Mouse (Mus musculus) CH12.LX (cell line): Measurements from ENCODE around the gene Rfc4. TPM values are rescaled to one million over a fixed set of nuclear protein-coding genes. Genes with fewer than 3 reads are reported as not detected.

Experiments
- DNase-seq: peaks from one replicate; pipeline ENCODE4 v3.0.0-alpha.2; 2013; ENCODE audit errors: extremely low read depth
- H3K27ac ChIP-seq: 2 replicates; pipeline ENCODE4 v1.5.1; 2012; ENCODE audit warnings: low read depth, mild to moderate bottlenecking, control low read depth, moderate library complexity; ENCODE audit not compliant: insufficient read depth
- H3K27me3 ChIP-seq: replicated peaks from 2 replicates; pipeline ENCODE3; 2012; ENCODE audit warnings: inconsistent platforms
- H3K36me3 ChIP-seq, 2 experiments: replicated peaks in 1 of 2; 2 replicates each; pipeline versions ENCODE3 to v1.6.1; 2012; ENCODE audit warnings: inconsistent platforms in 1 of 2, low read length in 1 of 2, mild to moderate bottlenecking in 1 of 2, mixed read lengths in 1 of 2, moderate library complexity in 1 of 2; ENCODE audit not compliant: control insufficient read depth in 1 of 2, insufficient read depth in 1 of 2
- H3K4me1 ChIP-seq, 2 experiments: 2 replicates each; pipeline ENCODE4 v1.6.1; 2012; ENCODE audit warnings: inconsistent platforms in 1 of 2, moderate library complexity in 1 of 2; ENCODE audit not compliant: insufficient read depth in 2 of 2, control insufficient read depth in 1 of 2
- H3K4me2 ChIP-seq: 2 replicates; pipeline ENCODE4 v1.6.1; 2012; ENCODE audit warnings: low read depth, mild to moderate bottlenecking, control low read depth; ENCODE audit not compliant: poor library complexity, insufficient read depth, severe bottlenecking
- H3K4me3 ChIP-seq, 3 experiments: fragments of 150-350 bp in 1 of 3; sonication (generic) in 1 of 3; replicated peaks in 1 of 3; 2 replicates each; pipeline versions ENCODE3 to v1.5.1; 2011 to 2012; ENCODE audit warnings: low read depth in 2 of 3, low read length in 2 of 3, mild to moderate bottlenecking in 2 of 3, moderate library complexity in 2 of 3, control low read depth in 1 of 3, improper control_type of control experiment in 1 of 3, inconsistent platforms in 1 of 3, mixed read lengths in 1 of 3; ENCODE audit not compliant: poor library complexity in 1 of 3
- H3K79me2 ChIP-seq: replicated peaks from 2 replicates; pipeline ENCODE4 v1.6.1; 2012; ENCODE audit warnings: mild to moderate bottlenecking, moderate library complexity; ENCODE audit not compliant: control insufficient read depth, poor library complexity, insufficient read depth, severe bottlenecking; ENCODE audit errors: extremely low read depth
- H3K9ac ChIP-seq: 2 replicates; pipeline ENCODE4 v1.6.1; 2012; ENCODE audit warnings: low read depth, mild to moderate bottlenecking, control low read depth, moderate library complexity; ENCODE audit not compliant: insufficient read depth
- H3K9me3 ChIP-seq: replicated peaks from 2 replicates; pipeline ENCODE3; 2012; ENCODE audit warnings: low read length, inconsistent platforms, mixed read lengths
- BHLHE40 ChIP-seq: IDR thresholded peaks from 2 replicates; pipeline ENCODE4 v1.6.1; 2011; ENCODE audit warnings: mild to moderate bottlenecking, low read depth, low read length, improper control_type of control experiment
- CHD1 ChIP-seq: IDR thresholded peaks from 2 replicates; pipeline ENCODE4 v1.6.1; 2012; ENCODE audit warnings: low read depth, low read length, improper control_type of control experiment, inconsistent platforms
- CHD2 ChIP-seq: IDR thresholded peaks from 2 replicates; pipeline ENCODE4 v1.6.1; 2011; ENCODE audit warnings: low read length, improper control_type of control experiment
- CTCF ChIP-seq, 2 experiments: IDR thresholded peaks in 1 of 2; conservative IDR thresholded peaks in 1 of 2; 2 replicates each; pipeline ENCODE4 v1.5.1; 2011 to 2012; ENCODE audit warnings: low read depth in 2 of 2, low read length in 2 of 2, improper control_type of control experiment in 1 of 2, inconsistent platforms in 1 of 2, mild to moderate bottlenecking in 1 of 2, moderate library complexity in 1 of 2
- E2F4 ChIP-seq: IDR thresholded peaks from 2 replicates; pipeline ENCODE4 v1.6.1; 2011; ENCODE audit warnings: low read depth, low read length, improper control_type of control experiment; ENCODE audit not compliant: insufficient replicate concordance
- ELF1 ChIP-seq: IDR thresholded peaks from 2 replicates; pipeline ENCODE4 v1.6.1; 2014; ENCODE audit warnings: low read depth, mild to moderate bottlenecking, inconsistent platforms, low read length, improper control_type of control experiment
- EP300 ChIP-seq: IDR thresholded peaks from 2 replicates; pipeline ENCODE4 v1.6.1; 2011; ENCODE audit warnings: low read length, improper control_type of control experiment
- ETS1 ChIP-seq: conservative IDR thresholded peaks from 2 replicates; pipeline ENCODE4 v1.6.1; 2012; ENCODE audit warnings: low read depth, mild to moderate bottlenecking, inconsistent platforms, low read length, improper control_type of control experiment, moderate library complexity
- GABPA ChIP-seq: IDR thresholded peaks from 2 replicates; pipeline ENCODE4 v1.6.1; 2012; ENCODE audit warnings: low read depth, low read length, improper control_type of control experiment, inconsistent platforms; ENCODE audit not compliant: insufficient replicate concordance
- HCFC1 ChIP-seq: IDR thresholded peaks from 2 replicates; pipeline ENCODE4 v1.6.1; 2012; ENCODE audit warnings: low read depth, mild to moderate bottlenecking, inconsistent platforms, low read length, improper control_type of control experiment
- IRF4 ChIP-seq: IDR thresholded peaks from 2 replicates; pipeline ENCODE4 v1.6.1; 2014; ENCODE audit warnings: low read depth, mild to moderate bottlenecking, inconsistent platforms, low read length, improper control_type of control experiment
- JUN ChIP-seq: IDR thresholded peaks from 2 replicates; pipeline ENCODE4 v1.6.1; 2011; ENCODE audit warnings: low read depth, mild to moderate bottlenecking, low read length, improper control_type of control experiment, moderate library complexity; ENCODE audit not compliant: insufficient read depth
- JUND ChIP-seq: conservative IDR thresholded peaks from 2 replicates; pipeline ENCODE4 v1.6.1; 2011; ENCODE audit warnings: low read depth, low read length, improper control_type of control experiment
- KAT2A ChIP-seq: IDR thresholded peaks from 2 replicates; pipeline ENCODE4 v1.6.1; 2012; ENCODE audit warnings: low read length, improper control_type of control experiment, inconsistent platforms; ENCODE audit not compliant: insufficient replicate concordance
- MAFK ChIP-seq: IDR thresholded peaks from 2 replicates; pipeline ENCODE4 v1.6.1; 2011; ENCODE audit warnings: low read length, improper control_type of control experiment; ENCODE audit not compliant: insufficient replicate concordance
- MAX ChIP-seq: IDR thresholded peaks from 2 replicates; pipeline ENCODE4 v1.6.1; 2011; ENCODE audit warnings: low read length, improper control_type of control experiment
- MAZ ChIP-seq: IDR thresholded peaks from 2 replicates; pipeline ENCODE4 v1.6.1; 2012; ENCODE audit warnings: low read depth, mild to moderate bottlenecking, inconsistent platforms, low read length, improper control_type of control experiment, moderate library complexity
- MEF2A ChIP-seq: IDR thresholded peaks from 2 replicates; pipeline ENCODE4 v1.6.1; 2014; ENCODE audit warnings: low read depth, mild to moderate bottlenecking, inconsistent platforms, low read length, improper control_type of control experiment, borderline replicate concordance
- MXI1 ChIP-seq: IDR thresholded peaks from 2 replicates; pipeline ENCODE4 v1.6.1; 2011; ENCODE audit warnings: mild to moderate bottlenecking, low read depth, low read length, improper control_type of control experiment
- MYC ChIP-seq: IDR thresholded peaks from 2 replicates; pipeline ENCODE4 v1.6.1; 2011; ENCODE audit warnings: low read depth, mild to moderate bottlenecking, improper control_type of control experiment, low read length
- NELFE ChIP-seq: IDR thresholded peaks from 2 replicates; pipeline ENCODE4 v1.6.1; 2011; ENCODE audit warnings: low read depth, low read length, improper control_type of control experiment
- NRF1 ChIP-seq: IDR thresholded peaks from 2 replicates; pipeline ENCODE4 v1.6.1; 2014; ENCODE audit warnings: low read depth, mild to moderate bottlenecking, inconsistent platforms, low read length, improper control_type of control experiment, moderate library complexity
- PAX5 ChIP-seq: IDR thresholded peaks from 2 replicates; pipeline ENCODE4 v1.6.1; 2012; ENCODE audit warnings: low read length, inconsistent platforms, mixed read lengths
- POLR2A ChIP-seq: IDR thresholded peaks from 2 replicates; pipeline ENCODE4 v1.6.1; 2011; ENCODE audit warnings: low read depth, mild to moderate bottlenecking, improper control_type of control experiment, low read length
- POLR2AphosphoS2 ChIP-seq: IDR thresholded peaks from 2 replicates; pipeline ENCODE4 v1.6.1; 2011; ENCODE audit warnings: low read depth, low read length, improper control_type of control experiment
- RAD21 ChIP-seq: IDR thresholded peaks from 2 replicates; pipeline ENCODE4 v1.6.1; 2011; ENCODE audit warnings: low read depth, mild to moderate bottlenecking, low read length, improper control_type of control experiment, moderate library complexity
- RCOR1 ChIP-seq: conservative IDR thresholded peaks from 2 replicates; pipeline ENCODE4 v1.6.1; 2012; ENCODE audit warnings: low read depth, mild to moderate bottlenecking, inconsistent platforms, low read length, improper control_type of control experiment
- SIN3A ChIP-seq: IDR thresholded peaks from 2 replicates; pipeline ENCODE4 v1.6.1; 2012; ENCODE audit warnings: low read length, improper control_type of control experiment, inconsistent platforms
- SMC3 ChIP-seq: IDR thresholded peaks from 2 replicates; pipeline ENCODE4 v1.6.1; 2011; ENCODE audit warnings: low read depth, low read length, improper control_type of control experiment
- TBP ChIP-seq: conservative IDR thresholded peaks from 2 replicates; pipeline ENCODE4 v1.6.1; 2011; ENCODE audit warnings: low read depth, low read length, improper control_type of control experiment
- TCF12 ChIP-seq: IDR thresholded peaks from 2 replicates; pipeline ENCODE4 v1.6.1; 2014; ENCODE audit warnings: low read depth, mild to moderate bottlenecking, inconsistent platforms, low read length, improper control_type of control experiment
- UBTF ChIP-seq: IDR thresholded peaks from 2 replicates; pipeline ENCODE4 v1.6.1; 2012; ENCODE audit warnings: low read depth, mild to moderate bottlenecking, inconsistent platforms, low read length, improper control_type of control experiment, moderate library complexity
- USF1 ChIP-seq: IDR thresholded peaks from 2 replicates; pipeline ENCODE4 v1.6.1; 2014; ENCODE audit warnings: low read depth, mild to moderate bottlenecking, inconsistent platforms, low read length, improper control_type of control experiment
- USF2 ChIP-seq: conservative IDR thresholded peaks from 2 replicates; pipeline ENCODE4 v1.6.1; 2011; ENCODE audit warnings: low read depth, low read length, improper control_type of control experiment
- ZC3H11A ChIP-seq: IDR thresholded peaks from 2 replicates; pipeline ENCODE4 v1.6.1; 2012; ENCODE audit warnings: low read depth, mild to moderate bottlenecking, inconsistent platforms, low read length, improper control_type of control experiment
- ZKSCAN1 ChIP-seq: IDR thresholded peaks from 2 replicates; pipeline ENCODE4 v1.6.1; 2012; ENCODE audit warnings: low read depth, inconsistent platforms, low read length, improper control_type of control experiment, borderline replicate concordance
- ZMIZ1 ChIP-seq: IDR thresholded peaks from 2 replicates; pipeline ENCODE4 v1.6.1; 2012; ENCODE audit warnings: low read depth, mild to moderate bottlenecking, inconsistent platforms, low read length, improper control_type of control experiment
- ZNF384 ChIP-seq: IDR thresholded peaks from 2 replicates; pipeline ENCODE4 v1.6.1; 2012; ENCODE audit warnings: low read depth, low read length, improper control_type of control experiment, inconsistent platforms
- dilution Hi-C: fragments of 300-500 bp; cut with MboI; formaldehyde crosslinking; loops from 2 replicates; pipeline ENCODE4 v1.14.3; 2020; ENCODE audit warnings: low sequenced_read_pairs; ENCODE audit not compliant: extremely low pct_unique_long_range_greater_than_20kb, extremely low pct_ligation_motif_present
- in situ Hi-C: fragments of 300-500 bp; cut with MboI; formaldehyde crosslinking; loops from 3 replicates; pipeline ENCODE4 v1.14.3; 2019; ENCODE audit warnings: low sequenced_read_pairs, low pct_ligation_motif_present, low pct_unique_long_range_greater_than_20kb, mixed read lengths
- polyA plus RNA-seq: library from polyadenylated mRNA; unstranded; fragments of >175 nt; gene quantifications from 2 replicates; pipeline ENCODE4 v1.2.1, GENCODE M21; 2012; ENCODE audit warnings: low read depth; ENCODE audit not compliant: insufficient read length
- total RNA-seq, 2 experiments: library from RNA; depleted of rRNA; stranded (reverse); fragments of 300-350 nt in 1 of 2; fragments of >200 nt in 1 of 2; gene quantifications; 2 replicates each; pipeline ENCODE4 v1.2.3; 2012 to 2014

Rfc4 gene
- total and polyA plus RNA-seq, 3 experiments: 74.6 to 191 (median 121) TPM

DNA sequence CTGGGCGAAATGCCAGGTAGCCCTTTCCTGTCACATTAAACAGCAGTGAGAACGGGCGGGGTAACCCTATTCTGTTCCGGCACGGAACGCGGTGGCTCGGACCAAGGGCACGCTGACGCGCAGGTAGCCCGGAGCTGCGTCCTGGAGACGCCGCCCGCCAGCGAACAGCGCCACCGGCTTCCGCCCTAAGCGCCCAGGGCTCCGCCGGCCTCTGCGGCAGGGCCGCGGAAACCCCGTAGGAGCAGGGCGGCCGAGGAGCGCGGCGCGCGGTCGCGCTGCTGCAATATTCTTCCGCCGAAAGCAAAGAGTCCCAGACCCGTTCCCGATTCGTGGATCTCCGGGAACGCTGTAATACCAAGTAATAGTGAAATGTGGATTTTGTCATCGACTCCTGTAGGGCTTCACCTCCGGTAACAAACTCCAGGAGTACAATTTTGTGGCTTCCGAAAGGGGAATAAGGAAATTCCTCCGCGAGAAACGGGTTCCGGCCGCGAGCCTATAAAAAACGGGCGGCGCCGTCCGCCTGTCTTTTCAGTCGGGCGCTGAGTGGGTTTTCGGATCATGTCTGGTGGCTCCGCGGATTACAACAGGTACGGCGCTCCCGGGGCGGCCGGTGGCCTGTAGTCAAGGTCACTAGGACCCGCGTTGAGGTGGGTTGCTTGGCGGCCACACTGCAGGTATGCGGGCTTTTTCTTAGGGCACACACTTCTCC, 20.1 kb downstream of the Rfc4 start, which contains the start of gene Eif4a2:
Eif4a2 (plus strand) TSS at position 214 of the 712 bp plus-strand sequence.
- H3K4me1 ChIP-seq: peaks cover 4 to 40% of the 10 kb centered on the region in 2 experiments; a peak in 2 of 4 replicates
- no peaks in the 10 kb centered on the region for H3K9me3 ChIP-seq
- TF ChIP-seq MXI1: peak; percentile 90
- no peak; the same call in 1 of the 2 replicates for TF ChIP-seq ZKSCAN1
- no peak for TF ChIP-seq EP300
- peak; percentile 57; the same call in 1 of the 2 replicates for TF ChIP-seq ZNF384
- no peak for TF ChIP-seq JUN
- peak; percentile 94 for TF ChIP-seq IRF4
- TF ChIP-seq PAX5: no peak
- TF ChIP-seq MYC: peak; percentile 99
- TF ChIP-seq USF2: peak; percentile 11; the same call in 1 of the 2 replicates
- peak; percentile 84 for TF ChIP-seq RCOR1
- TF ChIP-seq CHD1: no peak; the same call in 1 of the 2 replicates
- TF ChIP-seq MAFK: 0 out of 2 replicates have a peak, but pooled peaks have one; percentile 45
- peak; percentile 67; the same call in 1 of the 2 replicates for TF ChIP-seq GABPA
- TF ChIP-seq ETS1: peak; percentile 39
- peak; percentile 97 for TF ChIP-seq POLR2A
- peak; percentile 95 for TF ChIP-seq E2F4
- TF ChIP-seq UBTF: peak; percentile 97
- TF ChIP-seq BHLHE40: peak; percentile 59; the same call in 1 of the 2 replicates
- TF ChIP-seq NRF1: peak; percentile 72
- no peak for TF ChIP-seq ZC3H11A
- TF ChIP-seq TCF12: peak; percentile 93
- TF ChIP-seq MEF2A: peak; percentile 96
- TF ChIP-seq HCFC1: peak; percentile 92
- TF ChIP-seq KAT2A: peak; percentile 100
- peak in 1 of 2 experiments; percentile 53; a peak in 2 of 4 replicates for TF ChIP-seq CTCF (conservative IDR thresholded peaks at IDR 0.05 in 1 of 2, IDR thresholded peaks at IDR 0.05 in 1 of 2; ENCODE audit: low read depth in 2 of 2, low read length in 2 of 2)
- peak; percentile 98 for TF ChIP-seq POLR2AphosphoS2
- TF ChIP-seq RAD21: no peak
- peak; percentile 94 for TF ChIP-seq ELF1
- TF ChIP-seq NELFE: peak; percentile 100
- peak; percentile 99 for TF ChIP-seq ZMIZ1
- TF ChIP-seq USF1: no peak
- TF ChIP-seq SIN3A: peak; percentile 91
- TF ChIP-seq MAZ: peak; percentile 78
- TF ChIP-seq SMC3: peak; percentile 16; the same call in 1 of the 2 replicates
- peak; percentile 63; the same call in 1 of the 2 replicates for TF ChIP-seq JUND
- peak; percentile 98 for TF ChIP-seq TBP
- peak; percentile 76 for TF ChIP-seq CHD2
- TF ChIP-seq MAX: peak; percentile 95
- peaks cover 36 to 41% of the 10 kb centered on the region in 2 experiments for H3K36me3 ChIP-seq
- peak within 1 kb of the TSS; percentile 100 for H3K9ac ChIP-seq
- in situ Hi-C loops: no loop called here
- dilution Hi-C loops: no loop called here
- H3K4me3 ChIP-seq: peak within 1 kb of the TSS; percentile 81 to 97 (median 91)
- peak within 1 kb of the TSS; percentile 93 for H3K27ac ChIP-seq
- peaks cover 46% of the 10 kb centered on the region for H3K79me2 ChIP-seq
- no peaks in the 10 kb centered on the region for H3K27me3 ChIP-seq
- peak; percentile 94 for DNase-seq
- peak within 1 kb of the TSS; percentile 93 for H3K4me2 ChIP-seq
